Mouse (Mus musculus) bone marrow, adult 2 months (tissue): Measurements from ENCODE around the gene BC048403. TPM values are rescaled to one million over a fixed set of nuclear protein-coding genes. Genes with fewer than 3 reads are reported as not detected.

ENCODE experiments used
- H3K27ac ChIP-seq: fragments of 200-500 bp; 2 replicates; pipeline ENCODE4 v1.5.1; 2012; ENCODE audit warnings: low read depth, mild to moderate bottlenecking, control low read depth, inconsistent platforms, low read length; ENCODE audit not compliant: control insufficient read depth, poor library complexity, insufficient read depth
- H3K4me1 ChIP-seq: fragments of 200-500 bp; 2 replicates; pipeline ENCODE4 v1.6.1; 2011; ENCODE audit warnings: low read length; ENCODE audit not compliant: control insufficient read depth, insufficient read depth
- H3K4me3 ChIP-seq: fragments of 200-500 bp; replicated peaks from 2 replicates; pipeline ENCODE3; 2011; ENCODE audit warnings: mild to moderate bottlenecking, low read depth, low read length, control low read depth; ENCODE audit not compliant: control insufficient read depth
- CTCF ChIP-seq: fragments of 200-500 bp; IDR thresholded peaks from 2 replicates; pipeline ENCODE4 v1.5.1; 2011; ENCODE audit warnings: low read length, control low read depth; ENCODE audit not compliant: control insufficient read depth, insufficient read depth
- POLR2A ChIP-seq: fragments of 200-500 bp; IDR thresholded peaks from 2 replicates; pipeline ENCODE4 v1.6.1; 2011; ENCODE audit warnings: low read depth, mild to moderate bottlenecking, control low read depth, low read length, borderline replicate concordance; ENCODE audit not compliant: control insufficient read depth
- WGBS: fragments of 180-500 bp; shearing (Covaris S2); methylation state at CpG from one replicate; pipeline ENCODE4 v1.1.7; 2018; 5-methylcytosine and 5-hydroxymethylcytosine counted together
- polyA plus RNA-seq: library from polyadenylated mRNA; stranded (reverse); fragments of >200 nt; gene quantifications from 2 replicates; pipeline ENCODE4 v1.2.4, GENCODE M21; 2011; ENCODE audit warnings: low replicate concordance; ENCODE audit not compliant: missing spikeins, insufficient read depth, insufficient read length

Gene BC048403
- 2.0 and 2.2 TPM in 2 replicates for polyA plus RNA-seq

DNA sequence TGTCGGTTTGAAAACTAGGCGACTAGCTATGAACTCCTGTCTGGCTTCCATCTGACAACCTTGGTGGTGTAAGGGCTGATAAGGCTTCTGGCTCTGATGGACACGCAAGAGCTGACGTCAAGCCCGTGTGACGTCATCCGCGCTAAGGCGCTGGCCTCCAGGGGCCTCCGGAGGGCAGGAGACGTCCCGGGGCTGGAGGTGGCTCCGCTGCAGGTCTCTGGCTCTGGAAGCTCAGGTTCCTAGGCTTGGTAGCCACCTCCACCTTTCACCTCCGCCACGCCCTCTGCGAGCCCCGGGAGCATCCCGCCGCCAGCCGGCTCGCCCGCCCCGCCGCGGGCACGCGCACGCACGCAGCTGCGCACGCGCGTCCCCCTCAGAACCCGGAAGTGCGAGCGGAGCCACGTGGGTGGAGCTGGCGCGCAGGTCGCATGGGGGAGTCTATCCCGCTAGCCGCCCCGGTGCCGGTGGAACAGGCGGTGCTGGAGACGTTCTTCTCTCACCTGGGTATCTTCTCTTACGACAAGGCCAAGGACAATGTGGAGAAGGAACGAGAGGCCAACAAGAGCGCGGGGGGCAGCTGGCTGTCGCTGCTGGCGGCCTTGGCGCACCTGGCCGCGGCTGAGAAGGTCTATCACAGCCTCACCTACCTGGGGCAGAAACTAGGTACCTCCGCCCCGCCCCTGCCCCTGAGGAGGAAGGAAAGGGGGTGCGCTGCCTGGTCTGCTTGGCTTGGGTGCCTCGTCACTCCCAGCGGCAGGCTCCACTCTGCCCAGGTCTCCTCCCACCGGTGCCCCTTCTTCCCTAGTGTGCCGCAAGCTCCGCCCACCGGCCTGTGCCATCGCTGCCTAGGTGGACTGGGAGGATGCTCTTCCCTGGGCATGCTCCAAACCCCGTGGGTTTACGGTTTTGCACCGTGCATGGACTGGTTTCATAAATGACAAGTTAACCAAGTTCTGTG lies at the start of gene BC048403:
Gene BC048403 (plus strand): TSS at position 390 of the 958 bp plus-strand sequence.
- H3K27ac ChIP-seq, result peak within 1 kb of the TSS; percentile 9; the same call in 1 of the 2 replicates
- peak; percentile 68; the same call in 1 of the 2 replicates for TF ChIP-seq POLR2A
- TF ChIP-seq CTCF, result no peak
- under 1% methylated on average over 66 of the region's 68 CpGs for WGBS
- no peaks in the 10 kb centered on the region; the same call in 1 of the 2 replicates for H3K4me1 ChIP-seq
- peak within 1 kb of the TSS; percentile 87 for H3K4me3 ChIP-seq

DNA sequence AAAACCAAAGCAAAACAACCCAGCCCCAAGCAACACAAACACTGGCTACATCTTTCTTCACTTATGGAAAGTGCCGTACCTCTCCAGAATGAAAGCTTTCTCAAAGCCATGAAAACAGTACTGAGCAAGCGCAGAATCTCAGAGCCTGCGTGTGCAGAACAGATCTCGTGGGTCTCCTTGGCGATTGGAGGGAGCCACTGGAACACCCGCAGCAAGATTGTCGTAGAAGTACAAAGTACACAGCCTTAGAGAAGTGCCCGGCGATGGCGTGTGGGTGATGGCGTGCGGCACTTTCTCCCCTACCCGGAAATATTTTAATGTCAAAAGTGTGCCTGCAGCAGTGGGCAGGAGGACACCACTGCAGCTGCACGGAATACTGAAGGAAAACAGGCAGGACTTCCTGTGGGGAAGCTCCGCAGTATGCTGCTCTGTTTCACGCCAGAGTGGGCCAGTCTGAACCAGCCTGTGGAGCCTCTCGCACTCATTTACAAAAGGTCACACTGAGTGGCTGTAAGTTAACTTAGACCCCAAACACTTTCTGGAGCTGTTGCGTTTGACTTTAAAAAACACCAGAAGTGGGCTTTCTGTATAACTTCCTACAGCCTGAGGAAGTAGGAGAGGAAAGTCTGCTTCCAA lies 46.7 kb upstream of the BC048403 start:
- WGBS, result 19% methylated on average over 18 of the region's 18 CpGs
- Histone ChIP-seq H3K4me1 (no peaks in the 10 kb centered on the region), H3K27ac (no peak overlapping the region), H3K4me3 (peak overlapping the region; percentile 0)
- TF ChIP-seq CTCF (no peak), POLR2A (no peak)

DNA sequence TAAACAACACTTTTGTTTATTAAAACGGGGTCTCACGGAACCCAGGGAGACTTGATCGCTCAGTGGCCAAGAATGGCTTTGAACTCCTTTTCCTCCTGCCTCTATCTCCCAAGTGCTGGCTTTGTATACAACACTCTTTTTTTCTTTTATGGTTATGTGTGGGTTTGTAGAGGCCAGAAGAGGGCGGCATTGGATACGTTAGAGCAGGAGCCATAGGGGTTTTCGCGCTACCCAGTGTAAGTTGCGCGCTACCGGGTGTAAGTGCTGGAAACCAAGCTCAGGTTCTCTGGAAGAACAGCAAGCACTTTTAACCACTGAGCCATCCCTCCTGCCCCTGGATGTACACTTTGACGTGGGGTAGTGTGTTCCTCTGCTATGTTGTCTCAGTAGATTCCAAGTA lies 45.2 kb upstream of the BC048403 start:
- Histone ChIP-seq H3K4me1 (no peaks in the 10 kb centered on the region), H3K4me3 (no peak overlapping the region), H3K27ac (no peak overlapping the region)
- TF ChIP-seq CTCF (no peak), POLR2A (no peak)
- WGBS, result 89% methylated on average over 11 of the region's 11 CpGs

DNA sequence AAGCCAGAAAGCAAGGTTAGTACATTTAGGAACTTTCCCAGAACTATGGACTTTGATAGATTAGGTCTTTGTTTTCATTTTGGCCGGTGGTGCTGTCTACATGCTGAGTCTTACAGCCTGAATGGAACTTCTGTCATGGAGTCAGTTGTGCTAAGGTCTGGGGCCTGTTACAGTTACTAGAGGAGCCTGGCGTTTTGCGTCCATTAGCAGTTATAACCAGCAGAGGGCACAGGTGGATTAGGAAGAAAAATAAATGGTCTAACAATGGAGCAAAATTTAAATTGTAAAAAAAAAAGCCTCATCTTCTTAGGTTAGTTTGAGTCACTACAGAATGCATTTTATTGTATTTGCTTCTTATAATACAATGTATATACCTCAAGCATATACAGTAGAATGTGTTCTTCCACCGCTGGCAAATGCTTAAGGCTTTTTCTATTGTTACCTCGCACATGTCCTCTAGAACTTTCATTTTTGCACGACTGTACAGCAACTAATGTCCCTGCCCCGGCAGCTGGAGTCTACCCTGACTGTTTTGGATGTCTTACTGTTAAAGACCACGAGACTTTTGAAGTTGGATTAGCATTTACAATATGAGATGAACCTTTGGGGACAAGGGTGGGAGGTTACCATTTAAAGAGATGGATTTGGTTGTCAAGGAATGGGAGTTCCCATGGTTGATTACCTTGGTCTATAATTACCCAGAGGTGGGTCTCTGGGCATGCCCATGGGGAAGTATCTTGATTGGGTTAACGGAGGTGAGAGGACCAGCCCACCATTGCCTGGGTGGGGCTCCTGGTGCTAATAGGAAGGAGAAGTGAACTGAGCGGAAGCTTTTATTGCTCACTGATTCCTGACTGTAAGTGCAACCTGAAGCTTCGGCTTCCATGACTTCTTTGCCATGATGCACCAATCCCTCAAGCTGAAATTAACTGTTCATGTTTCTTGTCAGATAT lies 38.2 kb upstream of the BC048403 start:
- Histone ChIP-seq H3K27ac (peak overlapping the region; percentile 12; the same call in 1 of the 2 replicates), H3K4me1 (peaks cover 3% of the 10 kb centered on the region), H3K4me3 (peak overlapping the region; percentile 25)
- WGBS, result 9% methylated on average over 11 of the region's 11 CpGs
- TF ChIP-seq CTCF (peak; percentile 34), POLR2A (no peak)

DNA sequence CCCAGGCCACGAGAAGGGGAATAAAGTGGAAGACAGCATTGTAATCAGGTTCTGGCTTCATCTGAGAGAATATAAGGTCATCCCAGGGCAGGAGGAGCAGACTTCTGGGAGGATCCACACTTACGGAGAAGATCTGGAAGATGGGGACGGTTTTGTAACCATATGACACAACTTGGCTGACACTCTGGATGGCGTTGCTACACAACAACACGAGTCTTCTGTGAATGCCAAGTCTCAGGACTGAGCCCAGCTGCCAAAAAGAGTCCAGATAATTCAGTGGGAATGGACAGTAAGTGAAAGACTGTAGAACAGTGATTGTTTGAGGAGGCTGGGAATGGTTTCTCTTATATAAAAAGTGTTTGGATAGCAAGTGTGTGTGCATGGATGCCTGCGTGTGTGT lies 36.1 kb upstream of the BC048403 start:
- H3K4me1 ChIP-seq, result peaks cover 3% of the 10 kb centered on the region
- TF ChIP-seq CTCF, result no peak
- no peak for TF ChIP-seq POLR2A
- WGBS, result 51% methylated on average over 6 of the region's 6 CpGs

DNA sequence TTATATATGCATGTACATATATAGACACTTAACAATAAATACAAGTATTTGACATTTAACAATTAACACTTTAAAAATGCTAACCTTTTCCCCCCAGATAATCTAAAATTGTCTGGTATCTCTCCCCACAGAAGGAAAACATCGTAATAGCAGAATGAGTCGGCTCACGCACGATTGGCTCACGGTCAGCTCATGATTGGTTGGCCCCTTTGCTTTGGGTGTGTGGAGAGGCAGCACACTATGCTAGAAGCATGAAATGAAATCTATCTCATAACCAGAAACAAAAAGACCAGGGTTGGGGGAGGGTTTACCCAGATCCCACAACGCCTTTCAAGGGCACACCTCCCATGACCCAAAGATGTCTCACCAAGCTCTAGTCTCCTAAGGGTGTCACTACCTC lies 34.9 kb upstream of the BC048403 start:
- WGBS, result 66% methylated on average over 6 of the region's 6 CpGs
- Histone ChIP-seq H3K4me1 (peaks cover 3% of the 10 kb centered on the region), H3K4me3 (no peak overlapping the region), H3K27ac (no peak overlapping the region)
- TF ChIP-seq POLR2A (no peak), CTCF (no peak)

More for the DNA sequence above, 36.1 kb upstream of the BC048403 start:
- no peak overlapping the region for H3K4me3 ChIP-seq
- H3K27ac ChIP-seq, result peak overlapping the region; percentile 68; the same call in 1 of the 2 replicates

DNA sequence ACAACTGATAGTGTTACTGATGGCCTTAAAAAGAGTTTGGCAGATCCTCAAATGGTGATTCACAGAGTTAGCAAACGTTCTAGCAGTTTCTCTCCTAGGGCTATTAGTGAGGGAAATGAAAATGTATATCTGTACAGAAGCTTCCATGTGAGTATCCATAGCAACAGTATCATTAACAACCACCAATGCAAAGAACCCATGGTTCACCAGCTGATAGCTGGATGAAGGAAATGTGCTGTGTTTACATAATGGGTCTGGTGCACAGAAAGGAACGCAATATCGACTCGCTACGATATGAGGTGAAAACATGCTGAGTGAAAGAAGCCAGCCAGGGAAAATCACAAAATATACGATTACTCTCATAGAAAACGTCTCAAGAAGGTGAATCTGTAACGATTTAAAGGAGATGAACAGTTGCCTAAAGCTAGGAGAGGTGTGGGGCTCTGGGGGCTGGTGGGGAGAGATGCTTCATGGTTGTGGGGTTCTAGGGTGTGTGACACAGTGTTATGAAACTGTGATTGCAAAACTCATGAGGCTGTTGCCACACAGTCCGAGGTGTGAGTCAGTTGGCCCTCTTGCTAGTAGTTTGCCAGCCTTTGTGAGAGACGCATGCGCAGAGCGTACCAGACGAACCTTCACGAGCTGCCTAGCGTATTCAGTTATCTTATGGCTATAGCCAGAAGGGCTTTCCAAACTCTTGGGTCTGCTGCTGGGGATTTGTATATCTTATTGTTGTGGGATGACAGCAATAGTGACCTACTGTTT lies 34.2 kb upstream of the BC048403 start:
- 46% methylated on average over 15 of the region's 15 CpGs for WGBS
- H3K4me1 ChIP-seq, result peaks cover 3% of the 10 kb centered on the region
- no peak overlapping the region; the same call in 1 of the 2 replicates for H3K27ac ChIP-seq
- no peak for TF ChIP-seq POLR2A
- TF ChIP-seq CTCF, result no peak
- H3K4me3 ChIP-seq, result no peak overlapping the region
